Mouse (Mus musculus): ENCODE data around the gene Map4k5.
A peak's percentile ranks its signal among the peaks of the same experiment; 100 is the strongest.

Map4k5 gene

DNA sequence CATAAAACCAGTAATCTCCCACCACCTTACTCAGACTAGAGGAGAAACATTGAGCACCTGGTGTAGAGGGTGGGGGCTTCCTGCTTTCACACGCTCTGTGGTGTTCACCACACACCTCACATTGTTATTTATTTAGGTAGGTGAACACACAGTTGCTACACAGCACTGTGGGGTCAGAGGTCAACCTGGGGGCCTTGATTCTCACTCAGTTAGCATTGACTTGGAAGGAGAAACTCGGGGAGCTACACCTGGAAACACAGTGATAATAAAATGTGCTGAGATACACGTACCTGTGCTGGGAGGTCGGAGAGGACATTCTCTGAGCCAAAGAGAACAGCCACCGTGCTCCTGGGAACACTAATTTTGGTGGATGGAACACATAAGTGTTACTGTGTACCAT lies 104.6 kb downstream of the Map4k5 start:
- no peak for DNase-seq (ENCODE audit: low read depth, low spot score)

DNA sequence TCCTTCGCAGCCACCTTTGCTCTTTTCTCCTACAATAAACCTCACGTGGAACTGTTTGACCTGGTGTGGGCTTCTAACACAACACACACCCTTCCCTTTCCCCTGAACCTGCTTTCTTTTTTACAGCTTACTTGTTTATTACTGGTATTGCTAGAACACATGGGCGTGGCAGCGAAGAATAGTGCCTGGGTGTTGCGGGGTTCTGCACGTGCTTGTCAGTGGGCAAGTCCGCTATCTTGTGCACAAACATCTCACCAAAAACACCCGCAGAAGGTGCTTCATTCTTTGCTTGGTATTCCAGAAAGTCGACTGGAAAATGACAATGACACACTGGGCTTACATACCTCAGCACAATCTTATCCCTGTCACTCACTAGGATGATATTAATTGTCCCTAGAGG lies 107.5 kb downstream of the Map4k5 start:
- no peak for DNase-seq (ENCODE audit: low read depth, low spot score)

DNA sequence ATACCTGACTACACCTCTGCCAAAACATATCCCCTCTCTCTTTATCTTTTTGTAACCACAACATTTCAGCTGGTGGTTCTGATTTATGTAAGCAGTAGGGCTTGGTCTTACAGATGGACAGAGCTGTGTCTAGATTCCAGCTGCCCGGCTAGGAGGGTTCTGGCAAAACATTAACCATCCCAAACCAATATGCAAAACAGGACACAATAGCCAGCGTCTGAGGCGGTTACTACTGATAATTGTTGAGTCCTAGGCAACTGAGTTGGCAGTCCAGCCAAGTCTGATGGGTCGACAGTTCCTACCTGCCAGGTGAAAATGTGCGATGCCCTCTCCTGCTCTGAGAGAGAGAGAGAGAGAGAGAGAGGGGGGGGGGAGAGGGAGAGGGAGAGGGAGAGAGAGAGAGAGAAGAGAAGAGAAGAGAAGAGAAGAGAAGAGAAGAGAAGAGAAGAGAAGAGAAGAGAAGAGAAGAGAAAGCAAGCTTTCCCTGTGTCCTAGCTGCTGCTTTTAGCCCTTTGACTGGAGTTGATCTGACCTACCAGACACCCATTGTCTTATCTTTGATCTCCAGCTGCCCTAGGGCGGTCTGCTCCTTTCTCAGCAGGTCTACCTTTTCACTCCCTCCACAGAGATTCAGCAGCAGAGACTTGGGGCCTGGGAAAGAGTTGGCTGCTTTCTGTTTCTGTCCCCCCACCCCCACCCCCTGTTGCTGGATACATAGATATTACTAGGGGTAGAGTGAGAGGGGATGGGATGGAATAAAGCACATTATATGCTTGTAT lies 109.6 kb downstream of the Map4k5 start:
- no peak for DNase-seq (ENCODE audit: low read depth, low spot score)

DNA sequence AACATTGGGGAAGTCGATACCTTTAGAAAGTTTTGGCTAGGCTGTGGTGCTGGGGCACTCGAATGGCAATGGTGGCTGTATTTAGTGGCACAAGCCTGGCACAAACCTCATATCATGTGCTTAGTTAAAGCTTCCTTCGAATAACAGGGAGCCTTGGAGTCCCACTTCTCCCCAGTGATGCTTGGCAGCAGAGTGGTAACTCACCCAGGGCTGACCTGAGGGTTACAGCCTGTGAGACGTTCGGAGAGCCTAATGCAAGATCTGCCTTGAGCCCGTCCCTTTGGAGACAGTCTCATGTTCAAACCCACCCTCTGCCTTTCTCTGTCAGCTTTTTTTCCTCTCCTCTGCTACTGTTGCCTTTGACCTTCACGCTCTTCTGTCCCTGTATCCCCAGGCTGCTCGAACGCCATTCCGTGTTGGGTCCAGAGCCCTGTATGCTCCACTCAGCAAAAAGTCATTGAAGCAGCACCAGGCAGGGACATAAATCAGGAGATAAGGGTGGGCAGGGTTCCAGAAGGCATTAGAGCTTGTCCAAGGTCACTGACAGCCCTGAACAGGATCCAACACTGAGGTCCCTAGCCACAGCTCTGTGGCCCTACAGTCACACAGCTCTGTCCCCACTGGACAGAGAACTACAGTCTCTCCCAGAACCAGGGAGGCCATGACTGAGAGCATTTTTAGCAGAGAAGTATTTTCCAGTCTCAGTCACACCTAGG lies 110.9 kb downstream of the Map4k5 start:
- no peak for DNase-seq (ENCODE audit: low read depth, low spot score)

DNA sequence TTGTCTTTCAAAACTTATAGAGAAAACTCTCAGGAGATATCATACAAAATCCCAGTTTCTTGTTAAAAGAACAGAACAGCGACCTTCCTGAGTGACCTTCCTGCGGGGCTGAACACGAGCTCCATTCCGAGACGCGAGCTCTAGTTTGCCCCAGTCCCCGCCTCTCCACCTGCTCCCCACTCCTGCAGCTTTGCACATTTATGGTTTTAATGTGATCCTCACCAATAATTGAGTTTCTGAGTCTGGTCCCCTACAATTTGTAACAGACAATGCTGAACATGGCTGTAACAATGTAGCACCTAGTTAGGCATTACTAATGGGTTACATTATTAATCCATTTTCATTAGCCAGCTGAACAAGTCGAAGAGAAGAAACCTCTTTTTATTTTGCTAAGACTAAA lies 111.5 kb downstream of the Map4k5 start:
- no peak for DNase-seq (ENCODE audit: low read depth, low spot score)

GRCm38 (mm10) chr12:69777957-69778356 lies 115.0 kb downstream of the Map4k5 start:
- DNase-seq (ENCODE audit: low read depth, low spot score), result no peak

DNA sequence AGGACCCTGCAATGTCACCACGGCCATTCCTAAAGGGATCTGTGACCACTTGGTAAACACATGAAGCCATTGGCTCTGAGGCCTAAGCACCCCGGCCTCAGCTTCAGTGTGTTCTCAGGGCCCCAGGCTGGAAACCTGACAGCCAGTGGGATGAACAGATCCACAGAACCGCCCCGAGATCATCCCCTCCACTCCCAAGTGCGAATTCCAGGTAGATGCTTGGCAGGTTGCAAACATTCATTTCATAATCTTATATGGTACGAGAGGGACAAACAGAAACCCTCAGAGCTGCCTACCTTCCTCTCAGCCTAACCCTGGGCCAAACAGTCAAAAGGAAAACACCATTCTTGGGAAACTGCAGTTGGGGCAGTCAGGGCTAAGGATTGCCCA lies 115.7 kb downstream of the Map4k5 start:
- no peak for DNase-seq (ENCODE audit: low read depth, low spot score)

DNA sequence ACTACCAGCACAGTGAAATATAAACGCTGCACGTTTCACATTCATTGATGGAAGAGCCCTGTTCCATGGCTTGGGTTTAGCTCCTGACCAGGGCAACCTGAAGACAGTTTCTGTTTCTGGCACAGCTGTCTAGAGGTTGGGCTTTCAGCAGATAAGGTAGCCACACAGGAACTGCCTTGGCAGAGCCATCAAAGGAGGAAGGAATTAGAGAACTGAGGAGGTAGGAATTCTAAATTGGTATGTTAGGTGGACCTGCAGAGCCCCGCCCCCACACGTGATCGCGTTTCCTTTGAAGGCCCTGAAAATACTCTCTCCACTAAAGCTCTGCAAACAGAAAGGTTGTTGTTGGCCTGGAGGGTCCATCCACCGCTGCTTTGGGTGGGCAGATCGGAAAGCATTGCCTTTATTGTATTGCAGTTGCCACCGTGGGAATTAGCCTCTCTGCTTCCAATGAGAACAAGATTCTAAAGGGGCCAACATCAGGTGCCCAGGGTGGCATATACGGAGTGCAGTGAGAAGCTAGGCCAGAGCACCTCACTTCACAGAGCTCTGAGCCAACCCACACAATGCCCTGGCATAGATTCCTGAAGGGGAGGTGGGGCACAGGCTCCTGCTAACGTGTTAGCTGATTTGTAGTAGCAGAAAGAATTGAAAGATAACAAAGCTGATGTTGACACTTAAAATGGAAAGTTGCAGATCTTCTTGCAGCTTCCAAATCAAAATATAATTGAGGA lies 116.2 kb downstream of the Map4k5 start:
- no peak for DNase-seq (ENCODE audit: low read depth, low spot score)

- DNase-seq (ENCODE audit: low read depth, low spot score), result no peak
These were observed 124.2 kb downstream of the Map4k5 start for GRCm38 (mm10) chr12:69768841-69769240.

GRCm38 (mm10) chr12:69767476-69768258 lies 125.3 kb downstream of the Map4k5 start:
- DNase-seq (ENCODE audit: low read depth, low spot score), result no peak

DNA sequence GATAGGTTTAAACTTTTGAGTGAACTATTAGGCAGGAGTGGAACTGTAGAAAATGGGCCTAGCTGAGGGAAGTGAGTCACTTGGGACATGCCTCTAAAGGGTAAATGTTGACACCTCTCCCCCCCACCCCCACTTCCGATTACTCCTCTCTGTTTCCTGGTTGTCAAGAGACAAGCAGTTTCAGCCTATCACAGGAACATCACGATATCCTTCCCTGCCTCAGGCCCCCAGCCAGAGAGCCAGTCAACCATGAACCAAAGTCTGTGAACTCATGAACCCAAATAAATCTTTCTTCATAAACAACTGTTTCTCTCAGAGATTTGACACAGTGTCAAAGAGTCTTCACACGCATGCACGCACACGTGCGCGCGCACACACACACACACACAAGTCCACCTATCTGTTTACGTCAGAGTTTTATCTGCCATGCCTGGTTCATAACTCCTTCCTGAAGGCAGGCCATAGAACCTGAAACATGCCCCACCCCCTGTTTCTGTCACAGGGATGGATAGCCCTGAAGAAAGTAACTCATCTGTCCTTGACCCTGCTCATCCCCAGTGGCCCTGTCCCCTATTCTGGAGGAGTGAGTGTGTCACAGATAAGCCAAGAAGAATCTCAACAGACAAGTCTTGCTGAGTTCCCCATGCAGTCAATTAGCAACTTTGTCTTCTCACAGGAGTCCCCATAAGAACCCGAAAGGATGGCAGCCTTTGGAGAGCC lies 126.7 kb downstream of the Map4k5 start:
- DNase-seq (ENCODE audit: low read depth, low spot score), result no peak

GRCm38 (mm10) chr12:69765543-69765942 lies 127.5 kb downstream of the Map4k5 start:
- DNase-seq (ENCODE audit: low read depth, low spot score), result no peak

GRCm38 (mm10) chr12:69761603-69762002 lies 131.4 kb downstream of the Map4k5 start:
- DNase-seq (ENCODE audit: low read depth, low spot score), result no peak

DNA sequence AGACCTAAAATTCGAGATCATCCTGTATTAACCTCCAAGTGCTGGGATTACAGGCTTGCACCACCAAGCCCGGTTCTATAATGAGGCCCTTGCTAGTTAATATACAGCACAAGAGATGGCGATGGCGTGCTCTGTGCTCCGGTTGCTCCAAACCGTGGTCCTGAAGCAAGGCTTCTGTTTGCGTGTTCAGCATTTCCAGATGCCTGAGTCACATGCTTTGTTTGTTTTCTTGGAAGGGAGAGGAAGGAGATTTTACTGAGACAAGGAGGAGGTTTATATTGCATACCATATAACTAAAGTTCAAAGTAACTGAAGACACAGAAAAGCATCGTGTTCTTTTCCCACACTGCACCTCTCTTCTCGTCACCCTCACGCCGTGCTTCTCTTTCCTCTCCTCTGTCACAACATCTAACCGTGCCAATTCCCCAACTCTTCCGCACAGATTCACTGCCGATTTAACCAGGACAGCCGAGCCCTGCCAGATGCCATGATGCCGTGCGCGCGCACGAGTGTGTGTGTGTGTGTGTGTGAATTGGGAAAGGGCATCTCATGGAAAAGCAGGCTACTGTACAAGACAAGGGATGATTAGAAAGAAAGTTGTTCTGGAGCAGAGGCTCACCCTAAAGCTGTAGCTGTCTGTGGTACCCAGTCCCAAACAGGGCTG lies 132.1 kb downstream of the Map4k5 start:
- DNase-seq (ENCODE audit: low read depth, low spot score), result peak; percentile 45

DNA sequence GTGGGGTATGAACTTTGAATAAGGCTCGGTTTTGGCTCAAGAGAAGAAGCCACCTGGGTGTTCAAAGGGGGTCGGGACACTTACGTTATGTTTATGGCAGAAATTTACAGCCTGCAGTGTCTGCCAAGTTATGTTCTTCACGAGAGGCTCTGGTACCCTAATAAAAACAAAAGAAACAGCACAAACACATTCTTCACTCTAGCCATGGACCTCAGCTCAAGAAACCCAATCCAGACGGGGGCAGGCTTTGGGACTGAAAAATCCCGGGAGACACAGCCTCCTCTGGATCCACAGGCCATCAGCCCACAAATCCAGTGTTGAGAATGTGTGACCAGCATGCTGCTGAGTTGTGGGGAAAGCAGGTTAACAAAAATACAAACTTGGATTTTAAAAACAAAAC lies 133.0 kb downstream of the Map4k5 start:
- DNase-seq (ENCODE audit: low read depth, low spot score), result no peak

DNA sequence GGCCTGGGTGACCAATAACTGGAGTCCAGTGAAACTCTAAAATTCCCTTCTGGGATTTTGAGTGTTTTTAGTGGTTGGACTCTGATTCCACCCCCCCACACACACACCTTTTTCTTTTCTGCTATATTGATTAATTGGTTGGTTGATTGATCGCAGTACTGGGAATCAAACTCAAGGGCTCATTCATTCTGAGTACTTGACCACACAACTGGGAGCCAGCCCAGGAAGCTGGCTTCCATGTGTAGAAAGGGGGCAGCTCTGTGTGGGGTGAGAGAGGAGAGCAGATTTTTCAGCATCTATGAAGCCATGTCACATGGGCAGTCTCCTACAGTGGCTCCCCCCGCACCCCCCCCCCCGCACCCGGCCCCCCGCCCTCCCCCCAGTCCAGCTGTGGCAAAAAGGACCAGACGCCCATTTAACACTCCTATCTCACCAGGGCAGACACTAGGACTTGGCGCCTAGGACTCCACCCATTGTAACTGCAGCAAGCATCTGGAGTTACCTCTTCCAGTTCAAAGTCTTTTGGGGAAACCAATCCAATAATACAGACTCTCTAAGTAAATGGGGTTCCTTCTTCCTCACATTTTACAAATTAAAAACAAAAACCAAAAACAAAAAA lies 133.6 kb downstream of the Map4k5 start:
- no peak for DNase-seq (ENCODE audit: low read depth, low spot score)

- DNase-seq (ENCODE audit: low read depth, low spot score), result no peak
These were observed 134.5 kb downstream of the Map4k5 start for GRCm38 (mm10) chr12:69758221-69759185.

GRCm38 (mm10) chr12:69757418-69758141 lies 135.4 kb downstream of the Map4k5 start:
- DNase-seq (ENCODE audit: low read depth, low spot score), result peak; percentile 96
